Mouse (Mus musculus): ENCODE data around the gene BC004004.

DNA sequence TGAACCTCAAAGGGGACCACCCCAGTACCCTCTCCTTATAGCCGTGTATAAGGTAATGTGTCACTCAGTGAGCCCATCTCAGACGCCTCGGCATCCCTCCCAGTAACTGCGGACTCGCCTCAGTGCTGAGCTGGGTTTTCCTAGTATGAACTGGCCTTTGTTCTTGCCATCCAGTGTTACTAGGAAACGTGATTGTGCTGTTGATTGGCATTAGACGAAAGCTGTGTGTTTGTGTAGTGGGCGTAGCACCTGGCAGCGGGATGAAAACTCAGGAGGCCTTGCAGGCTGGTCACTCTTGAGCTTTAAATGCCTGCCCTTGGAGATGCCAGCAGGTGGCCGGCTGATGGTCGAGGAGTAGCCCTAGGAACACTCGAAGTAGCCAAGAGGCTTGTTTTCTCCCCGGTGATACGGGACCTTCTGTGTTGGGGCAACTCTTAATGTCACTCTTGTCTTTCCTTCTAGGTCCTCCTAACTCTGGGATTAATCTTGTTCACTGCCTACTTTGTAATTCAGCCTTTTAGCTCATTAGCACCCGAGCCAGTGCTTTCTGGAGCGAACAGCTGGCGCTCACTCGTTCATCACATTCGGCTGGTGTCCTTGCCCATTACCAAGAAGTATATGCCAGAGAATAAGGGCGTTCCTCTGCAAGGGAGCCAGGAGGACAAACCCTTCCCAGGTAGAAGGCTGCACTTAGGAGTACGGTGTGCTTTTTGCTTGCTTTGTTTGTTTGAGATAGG is 13.8 kb downstream of the BC004004 start:
- no peak for TF ChIP-seq POLR2A (IDR thresholded peaks at IDR 0.05; ENCODE audit: borderline replicate concordance, insufficient read depth, low read length)
- TF ChIP-seq CTCF (IDR thresholded peaks at IDR 0.05; ENCODE audit: borderline replicate concordance, insufficient read depth, low read depth, low read length) = no peak

Measured in cerebellum, adult 2 months (tissue).